Mouse (Mus musculus): ENCODE measurements around the gene Slc44a2. TPM values are rescaled to one million over a fixed set of nuclear protein-coding genes. Genes with fewer than 3 reads are reported as not detected.
"Not testable (repeated sequence)": the region's sequence is repeated elsewhere in the genome, so short reads cannot be mapped to it uniquely, and the experiment has no call there.

Gene Slc44a2
- polyA plus RNA-seq, 1 experiment from 2014 or later, result 85.2 TPM

DNA sequence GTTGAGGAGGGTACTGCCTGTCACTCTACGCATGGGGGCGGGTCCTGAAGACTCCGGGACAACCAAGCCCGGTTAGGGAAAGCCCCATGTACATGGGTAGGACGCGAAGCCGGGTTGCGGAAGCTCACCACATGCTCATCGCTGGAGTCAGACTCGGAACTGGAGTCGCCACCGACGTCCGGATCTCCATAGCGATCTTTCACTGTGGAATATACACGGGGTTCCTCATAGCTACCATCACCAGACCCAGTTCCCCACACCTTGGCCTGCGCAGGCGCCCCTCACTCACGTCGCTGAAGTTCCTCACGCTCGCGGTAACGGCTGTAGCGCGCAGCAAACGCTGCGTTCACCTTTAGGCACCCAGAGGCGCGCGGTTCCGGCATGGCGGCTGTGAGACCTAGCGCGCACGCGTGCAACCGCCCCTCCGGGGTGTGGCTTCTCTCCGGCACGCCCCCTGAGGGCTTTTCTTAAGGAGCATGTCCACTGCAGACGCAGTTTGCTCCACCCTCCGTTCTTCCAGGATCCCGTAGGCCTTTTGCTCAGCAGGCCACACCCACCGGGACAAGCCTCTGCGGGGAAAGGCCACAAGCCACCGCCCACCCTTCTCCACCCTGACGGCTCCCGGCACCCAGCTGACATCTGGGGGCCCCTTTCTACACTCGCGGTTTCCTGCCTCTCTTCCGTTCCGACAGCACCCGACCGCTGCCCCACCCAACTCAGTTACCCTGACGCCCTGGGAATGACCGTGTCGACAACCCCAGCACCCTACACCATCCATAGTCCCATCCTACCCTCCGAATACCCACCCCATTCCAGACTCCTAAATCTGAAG, 32.7 kb upstream of the Slc44a2 start, which contains the start of gene Kri1:
TSS of gene Kri1 (minus strand) at position 399 of the 832 bp plus-strand sequence.
- H3K9ac ChIP-seq, result peak within 1 kb of the TSS; percentile 71
- H3K27me3 ChIP-seq (replicated peaks), result no peaks in the 10 kb centered on the region
- peak within 1 kb of the TSS; percentile 70 for H3K4me3 ChIP-seq
- WGBS, result 1% methylated on average over 59 of the region's 59 CpGs
- H3K9me3 ChIP-seq, result no peaks in the 10 kb centered on the region
- peak within 1 kb of the TSS; percentile 89 for H3K4me2 ChIP-seq (replicated peaks)
- peak; percentile 54 for ATAC-seq (ENCODE audit: low FRiP score, low read depth)
- H3K27ac ChIP-seq, result no peak within 1 kb of the TSS
- H3K36me3 ChIP-seq, result peaks cover 17% of the 10 kb centered on the region
- peaks cover 32% of the 10 kb centered on the region for H3K4me1 ChIP-seq

DNA sequence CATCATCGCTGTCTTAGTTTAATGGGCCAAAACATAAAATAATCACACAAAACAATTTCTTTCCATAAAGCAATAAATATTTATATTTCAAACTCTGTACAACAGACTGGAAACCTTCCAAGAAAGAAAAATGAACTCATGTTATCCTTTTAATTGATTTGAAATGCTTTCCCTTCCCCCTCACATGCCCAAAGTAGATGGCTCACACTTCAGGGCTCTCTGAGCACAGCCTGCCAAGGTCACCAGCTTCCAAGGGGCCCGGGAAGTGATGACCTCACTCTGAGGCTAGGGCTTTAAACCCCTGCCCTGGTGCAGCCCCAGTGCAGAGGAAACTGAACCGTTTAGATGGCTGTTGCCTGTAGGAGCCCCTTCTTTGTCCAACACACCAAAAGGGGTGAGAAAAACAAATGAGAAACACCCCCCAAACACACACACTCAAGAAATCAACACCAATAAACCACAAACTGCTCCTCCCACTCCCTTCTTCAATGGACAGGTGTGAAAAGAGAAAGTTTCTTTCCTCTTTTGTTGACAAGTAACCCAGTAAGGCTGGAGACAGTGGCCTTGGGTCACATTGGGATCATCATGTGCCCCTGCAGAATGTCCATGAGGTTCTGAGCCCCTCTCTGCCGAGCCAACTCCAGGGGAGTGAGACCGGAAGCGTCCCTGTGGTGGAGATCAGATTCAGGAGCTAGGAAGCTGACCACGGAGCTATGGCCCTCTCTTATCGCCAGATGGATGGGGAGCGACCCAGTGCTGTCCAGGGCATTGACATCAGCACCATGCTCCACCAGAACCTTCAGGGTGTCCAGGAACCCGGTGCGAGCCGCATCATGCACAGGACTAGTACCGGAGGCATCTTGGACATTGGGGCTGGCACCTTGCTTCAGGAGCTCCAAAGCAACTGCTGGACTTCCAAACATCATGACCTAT, 31.8 kb upstream of the Slc44a2 start:
- Histone ChIP-seq H3K4me1 (peaks cover 32% of the 10 kb centered on the region), H3K4me3 (peak overlapping the region; percentile 70), H3K27ac (no peak overlapping the region), H3K9ac (0 out of 2 replicates have a peak overlapping the region, but pooled peaks have one; percentile 71), H3K9me3 (no peaks in the 10 kb centered on the region), H3K36me3 (peaks cover 14% of the 10 kb centered on the region), H3K27me3 (replicated peaks) (no peaks in the 10 kb centered on the region), H3K4me2 (replicated peaks) (peak overlapping the region; percentile 89)
- ATAC-seq (ENCODE audit: low FRiP score, low read depth), result no peak
- whole genome bisulfite sequencing, result 78% methylated on average over 13 of the region's 13 CpGs

DNA sequence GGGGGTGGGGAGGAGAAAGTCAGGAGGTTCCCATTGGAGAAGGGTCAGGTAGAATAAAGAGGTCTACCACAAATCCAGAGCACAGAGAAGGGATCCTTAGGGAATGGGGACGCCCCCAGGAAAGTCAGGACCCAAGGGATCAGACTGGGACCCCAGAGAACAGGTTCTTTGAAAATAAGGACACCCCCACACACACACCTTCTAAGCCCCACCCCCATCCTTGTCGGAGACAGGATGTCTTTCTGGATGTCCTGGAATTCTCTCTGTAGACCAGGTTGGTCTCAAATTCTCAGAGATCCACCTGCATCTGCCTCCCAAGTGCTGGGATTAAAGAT, 31.2 kb upstream of the Slc44a2 start:
- no peak overlapping the region for H3K9ac ChIP-seq
- 79% methylated on average over 2 of the region's 2 CpGs for WGBS

DNA sequence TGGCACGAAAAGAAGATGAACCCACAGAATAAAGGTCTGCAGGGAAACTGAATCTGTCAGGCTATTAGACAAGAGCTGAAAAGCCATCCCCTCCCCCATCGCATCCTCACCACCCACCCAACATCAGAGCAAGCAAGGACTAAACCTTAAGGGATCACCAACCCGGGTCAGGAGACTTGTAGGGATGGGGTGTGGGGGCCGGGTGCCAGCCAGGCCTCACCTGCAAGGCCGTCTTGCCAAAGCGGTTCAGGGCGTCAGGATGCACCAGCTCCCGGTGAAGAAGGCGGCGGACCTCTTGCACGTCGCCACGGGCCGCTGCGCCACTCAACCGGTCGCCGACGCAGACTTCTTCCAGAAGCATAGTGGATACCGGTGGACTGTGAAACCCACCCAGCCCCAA, 29.9 kb upstream of the Slc44a2 start:
- WGBS, result under 1% methylated on average over 20 of the region's 20 CpGs
- Histone ChIP-seq H3K9ac (peak overlapping the region; percentile 73), H3K4me2 (replicated peaks) (peak overlapping the region; percentile 89), H3K4me1 (peaks cover 32% of the 10 kb centered on the region), H3K36me3 (no peaks in the 10 kb centered on the region; the same call in 1 of the 2 replicates), H3K9me3 (no peaks in the 10 kb centered on the region), H3K27ac (peak overlapping the region; percentile 74), H3K27me3 (replicated peaks) (no peaks in the 10 kb centered on the region), H3K4me3 (peak overlapping the region; percentile 63)
- ATAC-seq (ENCODE audit: low FRiP score, low read depth), result peak; percentile 10

More for the DNA sequence above, 31.2 kb upstream of the Slc44a2 start:
- peak overlapping the region; percentile 89 for H3K4me2 ChIP-seq (replicated peaks)
- no peaks in the 10 kb centered on the region for H3K27me3 ChIP-seq (replicated peaks)
- H3K9me3 ChIP-seq, result no peaks in the 10 kb centered on the region
- no peak overlapping the region for H3K27ac ChIP-seq
- peaks cover 8% of the 10 kb centered on the region for H3K36me3 ChIP-seq
- peaks cover 32% of the 10 kb centered on the region for H3K4me1 ChIP-seq
- no peak for ATAC-seq (ENCODE audit: low FRiP score, low read depth)
- H3K4me3 ChIP-seq, result peak overlapping the region; percentile 63; the same call in 1 of the 2 replicates

DNA sequence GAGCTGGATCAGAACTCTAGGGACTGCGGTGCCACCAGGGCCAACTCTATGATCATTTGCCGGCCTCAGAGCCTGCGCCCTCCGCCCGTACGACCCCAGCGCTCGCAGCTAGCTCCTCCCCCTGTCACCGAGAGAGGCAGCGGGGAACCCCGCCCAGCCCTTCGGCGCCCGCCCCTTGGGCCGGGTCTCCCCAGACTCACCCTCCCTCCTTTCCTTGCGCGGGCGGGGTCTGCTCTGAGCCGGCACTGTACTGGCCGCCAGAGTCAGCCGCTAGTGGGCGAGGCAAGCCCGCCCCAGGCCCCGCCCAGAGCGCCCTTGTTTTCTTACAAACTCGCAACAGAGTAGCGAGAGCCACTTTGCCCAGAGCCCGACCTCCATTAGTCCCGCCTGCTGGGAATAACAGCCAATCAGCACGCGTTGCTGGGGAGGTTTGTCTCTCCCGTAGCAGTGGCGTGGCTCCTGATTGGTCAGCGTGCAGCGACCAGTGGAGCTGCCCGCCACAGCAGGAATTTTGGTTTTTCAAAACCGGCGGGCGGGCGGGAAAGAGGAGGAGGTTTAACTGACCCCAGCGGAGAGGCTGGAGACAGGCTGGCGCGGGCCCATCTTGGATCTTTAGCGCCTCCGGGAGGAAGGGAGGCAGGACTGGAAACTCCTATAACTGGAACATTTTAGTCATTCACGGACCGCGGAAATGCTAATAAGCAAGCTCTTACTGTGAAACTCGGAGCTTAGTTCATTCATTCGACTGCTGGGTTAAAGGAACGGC, 29.3 kb upstream of the Slc44a2 start, which contains the start of gene Cdkn2d:
TSS of gene Cdkn2d (minus strand) at position 386 of the 766 bp plus-strand sequence.
- Histone ChIP-seq H3K9ac (peak within 1 kb of the TSS; percentile 73), H3K27me3 (replicated peaks) (no peaks in the 10 kb centered on the region), H3K4me2 (replicated peaks) (peak within 1 kb of the TSS; percentile 89), H3K4me1 (peaks cover 32% of the 10 kb centered on the region), H3K9me3 (no peaks in the 10 kb centered on the region), H3K27ac (peak within 1 kb of the TSS; percentile 74), H3K36me3 (no peaks in the 10 kb centered on the region; the same call in 1 of the 2 replicates), H3K4me3 (peak within 1 kb of the TSS; percentile 63)
- WGBS, result under 1% methylated on average over 51 of the region's 51 CpGs
- ATAC-seq (ENCODE audit: low FRiP score, low read depth), result peak; percentile 96

DNA sequence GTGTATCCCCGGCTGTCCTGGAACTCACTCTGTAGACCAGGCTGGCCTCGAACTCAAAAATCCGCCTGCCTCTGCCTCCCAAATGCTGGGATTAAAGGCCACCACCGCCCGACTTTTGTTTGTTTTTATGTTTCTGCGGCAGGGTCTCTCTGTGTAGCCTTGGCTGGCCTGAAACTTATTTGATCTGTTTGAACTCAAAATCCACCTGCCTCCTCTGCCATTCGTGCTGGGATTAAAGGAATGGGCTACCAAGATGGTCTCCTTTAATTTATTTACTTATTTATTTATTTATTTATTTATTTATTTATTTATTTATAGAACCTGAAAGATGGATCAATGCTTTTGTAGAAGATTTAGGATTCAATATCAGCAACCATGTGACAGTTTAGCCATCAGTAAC, 28.6 kb upstream of the Slc44a2 start:
- not testable (repeated sequence) for H3K9me3 ChIP-seq; H3K36me3 ChIP-seq; H3K27me3 ChIP-seq (replicated peaks); ATAC-seq (ENCODE audit: low FRiP score, low read depth)
- WGBS, result 17% methylated on average over 7 of the region's 7 CpGs
- peaks cover 25% of the 10 kb centered on the region for H3K4me1 ChIP-seq
- H3K9ac ChIP-seq, result 0 out of 2 replicates have a peak overlapping the region, but pooled peaks have one; percentile 8
- 0 out of 2 replicates have a peak overlapping the region, but pooled peaks have one; percentile 57 for H3K27ac ChIP-seq
- H3K4me3 ChIP-seq, result peak overlapping the region; percentile 35; the same call in 1 of the 2 replicates
- peak overlapping the region; percentile 89 for H3K4me2 ChIP-seq (replicated peaks)

DNA sequence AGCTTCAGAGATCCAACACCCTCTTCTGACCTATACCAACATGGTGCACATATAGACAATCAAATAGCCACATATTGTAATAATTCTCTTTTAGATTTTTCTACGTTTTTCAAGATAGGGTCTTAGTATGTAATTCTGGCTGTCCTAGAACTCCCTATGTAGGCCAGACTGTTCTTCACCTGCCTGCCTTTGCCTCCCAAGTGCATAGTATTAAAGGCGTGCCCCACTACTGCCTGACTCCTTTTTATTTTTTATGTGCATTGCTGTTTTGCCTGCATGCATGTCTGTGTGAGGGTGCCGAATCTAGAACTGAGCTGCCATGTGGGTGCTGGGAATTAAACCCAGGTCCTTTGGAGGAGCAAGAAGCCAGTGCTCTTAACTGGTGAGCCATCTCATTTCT, 28.2 kb upstream of the Slc44a2 start:
- Histone ChIP-seq H3K4me3 (no peak overlapping the region), H3K4me2 (replicated peaks) (no peak overlapping the region), H3K9ac (no peak overlapping the region), H3K36me3 (no peaks in the 10 kb centered on the region; the same call in 1 of the 2 replicates), H3K27me3 (replicated peaks) (no peaks in the 10 kb centered on the region), H3K27ac (no peak overlapping the region), H3K4me1 (peaks cover 21% of the 10 kb centered on the region), H3K9me3 (no peaks in the 10 kb centered on the region)
- no peak for ATAC-seq (ENCODE audit: low FRiP score, low read depth)
- 93% methylated on average over 3 of the region's 3 CpGs for WGBS

DNA sequence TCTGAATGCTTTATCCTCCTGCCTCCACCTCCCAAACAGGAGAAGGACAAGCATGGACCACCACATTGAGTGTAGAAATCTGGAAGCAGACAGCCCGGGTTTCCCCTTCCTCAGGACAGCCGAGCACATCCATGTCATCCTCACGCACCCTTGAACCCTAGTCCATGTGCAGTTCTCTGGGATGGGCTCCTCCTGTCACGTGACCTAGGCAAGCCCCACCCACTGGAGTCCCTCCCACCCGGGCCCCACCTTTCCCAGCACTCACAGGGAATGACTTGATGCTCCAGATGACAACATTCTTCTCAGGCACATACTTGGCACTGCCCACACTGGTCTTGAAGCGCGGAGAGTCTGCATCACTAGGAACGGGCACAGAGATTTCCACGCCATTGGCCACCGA, 21.5 kb upstream of the Slc44a2 start:
- WGBS, result 87% methylated on average over 10 of the region's 10 CpGs
- H3K4me2 ChIP-seq (replicated peaks), result no peak overlapping the region
- ATAC-seq (ENCODE audit: low FRiP score, low read depth), result no peak
- H3K4me3 ChIP-seq, result no peak overlapping the region
- H3K27me3 ChIP-seq (replicated peaks), result no peaks in the 10 kb centered on the region
- H3K4me1 ChIP-seq, result no peaks in the 10 kb centered on the region
- no peak overlapping the region for H3K9ac ChIP-seq
- H3K9me3 ChIP-seq, result no peaks in the 10 kb centered on the region
- no peaks in the 10 kb centered on the region for H3K36me3 ChIP-seq
- no peak overlapping the region for H3K27ac ChIP-seq

DNA sequence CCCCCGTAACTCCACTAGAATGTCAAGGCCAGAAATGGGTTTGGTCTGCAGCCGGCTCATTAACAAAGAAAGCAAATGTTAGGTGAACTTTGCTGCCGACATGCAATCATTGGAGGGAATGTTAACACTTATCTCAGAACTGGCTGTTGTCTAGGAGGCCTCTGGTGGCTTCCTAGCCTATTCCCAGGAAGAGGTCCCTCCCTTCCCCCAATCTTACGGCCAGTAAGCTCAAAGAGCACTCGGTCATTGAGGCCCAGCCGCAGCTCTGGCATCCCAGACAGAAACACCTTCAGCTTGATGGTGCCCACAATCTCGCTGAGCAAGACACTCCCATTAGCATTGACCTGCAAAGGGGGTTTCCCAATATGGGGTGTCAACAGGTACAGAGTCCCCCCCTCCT, 15.4 kb upstream of the Slc44a2 start:
- no peaks in the 10 kb centered on the region for H3K27me3 ChIP-seq (replicated peaks)
- no peaks in the 10 kb centered on the region for H3K9me3 ChIP-seq
- 85% methylated on average over 7 of the region's 7 CpGs for WGBS
- no peak overlapping the region for H3K4me3 ChIP-seq
- no peak overlapping the region for H3K4me2 ChIP-seq (replicated peaks)
- no peak overlapping the region for H3K9ac ChIP-seq
- H3K27ac ChIP-seq, result no peak overlapping the region
- no peaks in the 10 kb centered on the region for H3K36me3 ChIP-seq
- no peak for ATAC-seq (ENCODE audit: low FRiP score, low read depth)
- H3K4me1 ChIP-seq, result no peaks in the 10 kb centered on the region

DNA sequence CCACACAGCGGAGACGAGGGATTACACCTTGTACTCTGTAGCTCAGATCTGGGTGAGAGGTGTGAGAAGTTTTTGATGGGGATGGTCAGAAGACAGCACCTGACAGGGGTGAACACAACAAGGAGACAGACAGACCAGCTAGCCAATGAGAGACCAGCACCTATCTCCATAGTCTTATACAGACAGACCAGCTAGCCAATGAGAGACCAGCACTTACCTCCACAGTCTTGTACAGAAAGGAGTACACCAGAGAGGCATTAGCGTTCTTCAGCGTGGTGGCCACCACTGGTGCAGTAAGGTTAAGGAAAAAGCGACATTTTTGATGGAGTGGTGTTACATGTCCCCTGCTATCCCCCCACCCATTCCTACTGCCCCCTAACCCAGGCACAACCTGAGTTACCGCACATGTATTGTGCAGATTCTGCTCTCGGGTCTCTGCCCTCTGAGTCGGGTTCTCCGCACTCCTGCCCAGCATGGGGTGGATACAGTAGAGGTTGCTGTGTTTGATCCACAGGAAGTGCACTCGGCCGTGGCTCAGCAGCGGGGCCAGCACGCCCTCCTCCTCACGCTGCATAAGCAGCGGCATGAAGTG, 11.3 kb upstream of the Slc44a2 start:
- H3K4me2 ChIP-seq (replicated peaks), result no peak overlapping the region
- H3K27me3 ChIP-seq (replicated peaks), result peaks cover 19% of the 10 kb centered on the region
- H3K36me3 ChIP-seq, result no peaks in the 10 kb centered on the region
- ATAC-seq (ENCODE audit: low FRiP score, low read depth), result no peak
- 73% methylated on average over 15 of the region's 15 CpGs for WGBS
- H3K4me1 ChIP-seq, result peaks cover 6% of the 10 kb centered on the region; the same call in 1 of the 2 replicates
- no peak overlapping the region for H3K4me3 ChIP-seq
- no peaks in the 10 kb centered on the region for H3K9me3 ChIP-seq
- no peak overlapping the region for H3K27ac ChIP-seq
- no peak overlapping the region for H3K9ac ChIP-seq

DNA sequence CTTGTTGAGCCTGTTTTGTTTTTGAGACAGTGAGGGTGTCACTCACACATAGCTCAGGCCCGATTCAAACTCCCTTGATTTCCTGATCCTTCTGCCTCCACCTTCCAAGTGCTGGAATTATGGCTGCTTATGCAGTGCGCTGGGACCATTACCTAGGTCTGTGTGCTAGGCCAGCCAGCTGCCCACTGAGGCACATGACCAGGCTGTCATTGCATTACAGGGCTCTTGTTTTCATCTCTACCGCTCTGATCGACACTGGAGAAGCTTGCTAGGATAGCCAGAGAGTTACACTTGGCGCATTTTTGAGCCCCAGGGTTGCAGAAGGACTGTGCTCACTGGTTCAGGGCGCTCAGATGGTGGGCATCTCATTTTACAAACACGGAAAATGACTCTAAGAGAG, 8.8 kb upstream of the Slc44a2 start:
- H3K9ac ChIP-seq, result no peak overlapping the region
- no peak for ATAC-seq (ENCODE audit: low FRiP score, low read depth)
- WGBS, result 25% methylated on average over 7 of the region's 7 CpGs
- peaks cover 6% of the 10 kb centered on the region; the same call in 1 of the 2 replicates for H3K4me1 ChIP-seq
- no peak overlapping the region for H3K4me2 ChIP-seq (replicated peaks)
- H3K36me3 ChIP-seq, result no peaks in the 10 kb centered on the region
- H3K27ac ChIP-seq, result no peak overlapping the region
- peaks cover 19% of the 10 kb centered on the region for H3K27me3 ChIP-seq (replicated peaks)
- H3K4me3 ChIP-seq, result no peak overlapping the region
- no peaks in the 10 kb centered on the region for H3K9me3 ChIP-seq

Data from neural tube, embryonic 12.5 days (tissue).